Mouse (Mus musculus) gastrocnemius, postnatal 10 days (tissue): ENCODE measurements around the gene Gabrr2. TPM values are rescaled to one million over a fixed set of nuclear protein-coding genes. Genes with fewer than 3 reads are reported as not detected.

Source experiments
- total RNA-seq, 2 experiments: library from RNA; stranded (reverse); gene quantifications; 2 replicates each; pipeline ENCODE4 v1.2.3; 2021

Gene Gabrr2
- total RNA-seq, 2 experiments from 2014 or later, result 2.2 to 8.1 TPM

Other genes with a start within 250 kb of the Gabrr2 start
- 1 to 10 TPM; 2.9 to 3.5 TPM for gene Ankrd6, start 112.2 kb upstream of the Gabrr2 start, total RNA-seq
- 10 to 100 TPM; 85.6 to 93.7 TPM for gene Rragd, start 80.0 kb upstream of the Gabrr2 start, total RNA-seq
- gene Ube2j1, start 31.6 kb upstream of the Gabrr2 start, total RNA-seq, result 10 to 100 TPM; 60.1 to 66.0 TPM
- under 1 TPM in 1 of 2 experiments, not detected in 1; 0.14 TPM for gene Gabrr1, start 69.5 kb downstream of the Gabrr2 start, total RNA-seq
- gene Pm20d2, start 126.7 kb downstream of the Gabrr2 start, total RNA-seq, result 10 to 100 TPM; 39.9 to 45.1 TPM
- under 1 TPM in 1 of 2 experiments, not detected in 1; 0.20 TPM for gene Srsf12, start 146.0 kb downstream of the Gabrr2 start, total RNA-seq
- 100 to 1,000 TPM; 103 to 112 TPM for gene Pnrc1, start 227.2 kb downstream of the Gabrr2 start, total RNA-seq
- gene Rngtt, start 247.3 kb downstream of the Gabrr2 start, total RNA-seq, result 10 to 100 TPM; 11.4 to 13.3 TPM